In the genomic region with DNA sequence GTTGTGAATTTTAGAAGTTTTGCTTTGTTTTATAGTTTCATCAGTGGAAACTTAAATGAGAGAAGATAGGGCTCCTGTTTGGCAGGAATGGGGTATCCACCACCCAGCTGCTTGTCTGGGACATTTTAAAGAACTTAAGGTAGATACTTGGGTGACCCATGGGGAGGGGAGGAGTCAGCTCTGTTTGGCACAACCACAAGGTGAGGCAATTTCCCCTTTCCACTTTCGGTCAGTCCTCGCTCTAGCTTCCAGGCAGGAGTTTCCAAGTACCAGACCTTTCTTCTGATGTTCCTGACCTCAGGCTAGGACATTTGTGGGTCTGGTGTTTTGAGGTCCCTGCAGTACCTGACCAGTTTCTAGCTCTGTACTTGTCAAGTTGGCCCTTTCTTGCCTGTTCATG, we compare ENCODE assay signal across 19 mouse cellular contexts.
"Had no signal": no experiment of that assay in that cellular context is flagged by ENCODE, and none has a peak within 500 bp of the region (broad histone marks: within the 10 kb centered on the region; RNA-seq: fewer than 3 reads in every experiment).

No protein-coding gene starts in this region.

- DNase-seq: kidney, adult 18-20 months; kidney, adult 9 months; kidney, postnatal 14 days; kidney, postnatal 4 days; left cerebral cortex, postnatal 4 days; lung, adult 2 months; right cerebral cortex, adult 18-20 months; right cerebral cortex, postnatal 14 days; spleen, adult 18-20 months; thymus, postnatal 25 days had no signal

- H3K9ac ChIP-seq: limb, embryonic 12.5 days; limb, embryonic 15.5 days; liver, embryonic 14.5 days; midbrain, embryonic 13.5 days; stomach, embryonic 15.5 days had no signal

- H3K4me3 ChIP-seq: limb, embryonic 12.5 days; limb, embryonic 15.5 days; megakaryocyte, embryonic 14.5 days; midbrain, embryonic 10.5 days; midbrain, embryonic 13.5 days; stomach, embryonic 15.5 days had no signal

- H3K4me1 ChIP-seq: limb, embryonic 12.5 days; limb, embryonic 15.5 days; megakaryocyte, embryonic 14.5 days; midbrain, embryonic 10.5 days; midbrain, embryonic 13.5 days; stomach, embryonic 15.5 days had no signal

- H3K27me3 ChIP-seq: midbrain, embryonic 13.5 days; stomach, embryonic 15.5 days had no signal

- H3K9me3 ChIP-seq: limb, embryonic 12.5 days; limb, embryonic 15.5 days; megakaryocyte, embryonic 14.5 days; midbrain, embryonic 10.5 days; midbrain, embryonic 13.5 days; stomach, embryonic 15.5 days had no signal

- ATAC-seq: intestine, embryonic 16.5 days; midbrain, embryonic 13.5 days; midbrain, embryonic 16.5 days had no signal

- H3K27ac ChIP-seq: limb, embryonic 12.5 days; limb, embryonic 15.5 days; liver, embryonic 14.5 days; midbrain, embryonic 10.5 days; midbrain, embryonic 13.5 days; stomach, embryonic 15.5 days had no signal

- H3K36me3 ChIP-seq: limb, embryonic 12.5 days; limb, embryonic 15.5 days; midbrain, embryonic 10.5 days; midbrain, embryonic 13.5 days; stomach, embryonic 15.5 days had no signal

- H3K4me2 ChIP-seq: limb, embryonic 12.5 days; limb, embryonic 15.5 days; midbrain, embryonic 13.5 days; stomach, embryonic 15.5 days had no signal
